ENCODE assay signal across 17 mouse cellular contexts in genomic region chr1:109161067-109161466, GRCm38 (mm10).
"Had no signal": no experiment of that assay in that cellular context is flagged by ENCODE, and none has a peak within 500 bp of the region (broad histone marks: within the 10 kb centered on the region; RNA-seq: fewer than 3 reads in every experiment).

No protein-coding gene starts in this region.

- DNase-seq: lung, adult 2 months; lung, postnatal 14 days; lung, postnatal 36 days; right cerebral cortex, postnatal 14 days; thymus, adult 2 months; thymus, postnatal 25 days; thymus, postnatal 4 days had no signal

- H3K9ac ChIP-seq: liver, embryonic 14.5 days; lung, embryonic 15.5 days; midbrain, embryonic 13.5 days; neural tube, embryonic 13.5 days; stomach, embryonic 15.5 days had no signal

- H3K27ac ChIP-seq: liver, embryonic 14.5 days; lung, embryonic 15.5 days; macrophage; midbrain, embryonic 13.5 days; neural tube, embryonic 13.5 days; stomach, embryonic 15.5 days; stomach, postnatal 0 days had no signal

- H3K27me3 ChIP-seq: lung, embryonic 15.5 days; megakaryocyte, embryonic 14.5 days; midbrain, embryonic 13.5 days; neural tube, embryonic 13.5 days; stomach, embryonic 15.5 days had no signal

- H3K4me2 ChIP-seq: lung, embryonic 15.5 days; midbrain, embryonic 13.5 days; neural tube, embryonic 13.5 days; stomach, embryonic 15.5 days had no signal

- ATAC-seq: lung, postnatal 0 days; midbrain, embryonic 13.5 days; midbrain, embryonic 16.5 days had no signal

- H3K36me3 ChIP-seq: lung, embryonic 15.5 days; midbrain, embryonic 13.5 days; neural tube, embryonic 13.5 days; stomach, embryonic 15.5 days had no signal

- H3K4me1 ChIP-seq: lung, embryonic 15.5 days; megakaryocyte, embryonic 14.5 days; midbrain, embryonic 13.5 days; neural tube, embryonic 13.5 days; stomach, embryonic 15.5 days had no signal

- H3K4me3 ChIP-seq: lung, embryonic 15.5 days; megakaryocyte, embryonic 14.5 days; midbrain, embryonic 13.5 days; neural tube, embryonic 13.5 days; stomach, embryonic 15.5 days had no signal

- H3K9me3 ChIP-seq: lung, embryonic 15.5 days; megakaryocyte, embryonic 14.5 days; neural tube, embryonic 13.5 days; stomach, embryonic 15.5 days had no signal
